Mouse (Mus musculus) myocyte (in vitro differentiated cells): ENCODE data around the gene Pnpla5.

ENCODE experiments used
- MAX ChIP-seq: IDR thresholded peaks from one replicate; pipeline ENCODE4 v1.6.1; 2011; ENCODE audit warnings: low read depth, mild to moderate bottlenecking, control low read depth
- POLR2A ChIP-seq: IDR thresholded peaks from one replicate; pipeline ENCODE4 v1.6.1; 2011; ENCODE audit warnings: low read depth, mild to moderate bottlenecking, control low read depth, moderate library complexity; ENCODE audit not compliant: insufficient read length
- USF1 ChIP-seq: IDR thresholded peaks from one replicate; pipeline ENCODE4 v1.6.1; 2011; ENCODE audit warnings: low read depth, mild to moderate bottlenecking, control low read depth, moderate library complexity

GRCm38 (mm10) chr15:84096051-84096450 lies 26.9 kb downstream of the Pnpla5 start:
- no peak for TF ChIP-seq POLR2A
- TF ChIP-seq MAX = no peak
- no peak for TF ChIP-seq USF1
